Mouse (Mus musculus): ENCODE data around the gene Bglap.

DNA sequence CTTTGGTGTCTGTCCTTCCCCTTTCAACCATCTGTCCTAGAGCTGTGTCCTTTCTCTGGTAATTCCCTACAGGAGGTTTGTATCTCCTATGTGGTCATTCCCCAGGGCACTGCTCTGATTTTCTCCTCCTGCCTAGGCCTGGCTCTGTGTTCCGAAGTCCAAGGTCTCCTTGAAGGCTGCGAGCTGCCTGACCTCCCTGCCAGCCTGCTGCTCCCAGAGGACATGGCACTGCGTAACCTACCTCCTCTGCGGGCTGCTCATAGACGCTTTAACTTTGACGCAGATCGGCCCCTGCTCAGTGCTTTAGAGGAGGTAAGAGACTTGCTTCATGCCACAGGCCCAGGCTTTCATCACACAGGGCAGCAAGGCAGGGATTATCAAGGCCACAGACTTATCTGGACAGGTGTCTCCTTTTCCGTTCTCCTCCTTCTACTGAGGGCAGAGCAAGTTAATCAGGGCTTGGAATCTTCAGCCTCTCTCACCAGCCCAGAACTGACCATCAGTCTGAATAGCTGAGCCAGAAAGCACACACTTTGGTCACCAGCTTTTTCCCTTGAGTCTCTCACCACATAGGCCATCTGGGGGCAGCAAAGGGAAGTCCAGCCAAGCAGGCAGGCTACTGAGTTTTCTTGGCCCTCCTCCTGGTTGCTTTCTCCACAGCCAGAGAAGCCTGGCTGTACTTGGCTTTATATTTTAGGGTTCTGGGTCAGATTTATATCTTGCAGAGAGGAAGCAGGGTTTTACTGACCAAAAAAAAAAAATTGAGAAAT is 29.7 kb downstream of the Bglap start:
- TF ChIP-seq CTCF (IDR thresholded peaks at IDR 0.05; ENCODE audit: extremely low read depth, insufficient read length, insufficient replicate concordance, low read depth, low read length) (no peak), POLR2A (IDR thresholded peaks at IDR 0.05; ENCODE audit: low read depth, low read length) (no peak)
